Mouse (Mus musculus) hindbrain, postnatal 0 days (tissue): ENCODE measurements around the gene Gna15. TPM values are rescaled to one million over a fixed set of nuclear protein-coding genes. Genes with fewer than 3 reads are reported as not detected.

Source experiments
- ATAC-seq: fragments of 200-750 bp; cut with Nextera tagmentation; 2 replicates; pipeline ENCODE4 v1.8.0; 2017; ENCODE audit warnings: mild to moderate bottlenecking, moderate TSS enrichment, moderate library complexity
- DNase-seq: peaks from one replicate; pipeline ENCODE4 v3.0.0-alpha.2; 2015; ENCODE audit warnings: low spot score
- H3K27ac ChIP-seq: fragments of 300-500 bp; sonication (generic); 2 replicates; pipeline ENCODE4 v1.5.1; 2014; ENCODE audit warnings: mild to moderate bottlenecking
- H3K27me3 ChIP-seq: fragments of 300-500 bp; sonication (generic); 2 replicates; pipeline ENCODE4 v1.6.1; 2014; ENCODE audit warnings: low read length, mixed read lengths; ENCODE audit not compliant: insufficient read depth
- H3K36me3 ChIP-seq: fragments of 300-500 bp; sonication (generic); 2 replicates; pipeline ENCODE4 v1.6.1; 2014; ENCODE audit warnings: low read length, mixed read lengths; ENCODE audit not compliant: insufficient read depth
- H3K4me1 ChIP-seq: fragments of 300-500 bp; sonication (generic); 2 replicates; pipeline ENCODE4 v1.6.1; 2014; ENCODE audit warnings: antibody characterized with exemption, low read length, mixed read lengths; ENCODE audit not compliant: insufficient read depth
- H3K4me2 ChIP-seq: fragments of 300-500 bp; sonication (generic); 2 replicates; pipeline ENCODE4 v1.6.1; 2014; ENCODE audit warnings: low read depth, mild to moderate bottlenecking, low read length, moderate library complexity, mixed read lengths
- H3K4me3 ChIP-seq: fragments of 300-500 bp; sonication (generic); 2 replicates; pipeline ENCODE4 v1.5.1; 2014; ENCODE audit warnings: low read length
- H3K9ac ChIP-seq: fragments of 300-500 bp; sonication (generic); replicated peaks from 2 replicates; pipeline ENCODE4 v1.6.1; 2014; ENCODE audit warnings: mild to moderate bottlenecking, low read length, moderate library complexity, mixed read lengths
- H3K9me3 ChIP-seq: fragments of 300-500 bp; sonication (generic); 2 replicates; pipeline ENCODE4 v1.6.1; 2016; ENCODE audit warnings: low read length, mixed read lengths
- CTCF ChIP-seq: IDR thresholded peaks from 2 replicates; pipeline ENCODE4 v1.5.1; 2016; ENCODE audit warnings: antibody characterized with exemption, control low read depth, low read depth
- WGBS: fragments of 180-500 bp; shearing (Covaris S2); extraction: QIAGEN DNeasy Blood & Tissue Kit; methylation state at CpG from one replicate; pipeline ENCODE4 v1.1.7; 2014; 5-methylcytosine and 5-hydroxymethylcytosine counted together
- polyA plus RNA-seq: library from polyadenylated mRNA; unstranded; fragments of >200 nt; fragmentation: Nextera tagmentation; extraction: Ambion mirVana; gene quantifications from 2 replicates; pipeline ENCODE4 v1.2.1, GENCODE M21; 2015
- total RNA-seq: library from RNA; depleted of rRNA; stranded (reverse); fragments of >200 nt; gene quantifications from 2 replicates; pipeline ENCODE4 v1.2.3, GENCODE M21; 2014

Gna15 gene
- total and polyA plus RNA-seq, 2 experiments from 2014 or later = 1.2 to 2.5 TPM

- Histone ChIP-seq H3K4me1 (peaks cover 15% of the 10 kb centered on the region), H3K4me3 (peak within 1 kb of the TSS; percentile 69), H3K9me3 (no peaks in the 10 kb centered on the region), H3K4me2 (peak within 1 kb of the TSS; percentile 77), H3K9ac (peak within 1 kb of the TSS; percentile 80), H3K36me3 (peaks cover 14% of the 10 kb centered on the region), H3K27ac (peak within 1 kb of the TSS; percentile 77), H3K27me3 (no peaks in the 10 kb centered on the region)
- peak; percentile 97 for ATAC-seq
- DNase-seq = peak; percentile 99
- no peak for TF ChIP-seq CTCF
- WGBS = under 1% methylated on average over 45 of the region's 45 CpGs
These were observed 27.6 kb downstream of the Gna15 start, which contains the start of gene Ncln for GRCm38 (mm10) chr10:81496264-81496901. Gene Ncln (minus strand): TSS chr10:81496392.

- WGBS = 2% methylated on average over 41 of the region's 41 CpGs
- TF ChIP-seq CTCF = 0 out of 2 replicates have a peak, but pooled peaks have one; percentile 1
- Histone ChIP-seq H3K36me3 (peaks cover 21% of the 10 kb centered on the region), H3K4me3 (peak overlapping the region; percentile 69), H3K9ac (peak overlapping the region; percentile 80), H3K27ac (peak overlapping the region; percentile 77), H3K9me3 (no peaks in the 10 kb centered on the region), H3K4me2 (peak overlapping the region; percentile 77), H3K4me1 (peaks cover 15% of the 10 kb centered on the region), H3K27me3 (no peaks in the 10 kb centered on the region)
- DNase-seq = no peak
- ATAC-seq = peak; percentile 36
These were observed 28.3 kb downstream of the Gna15 start for GRCm38 (mm10) chr10:81495616-81496263.

GRCm38 (mm10) chr10:81495151-81495550 lies 28.9 kb downstream of the Gna15 start:
- Histone ChIP-seq H3K4me2 (peak overlapping the region; percentile 77), H3K9me3 (no peaks in the 10 kb centered on the region), H3K36me3 (peaks cover 27% of the 10 kb centered on the region), H3K27ac (no peak overlapping the region), H3K4me3 (peak overlapping the region; percentile 69), H3K4me1 (peaks cover 15% of the 10 kb centered on the region), H3K27me3 (no peaks in the 10 kb centered on the region), H3K9ac (peak overlapping the region; percentile 80)
- ATAC-seq (no peak), DNase-seq (no peak)
- WGBS = 81% methylated on average over 6 of the region's 6 CpGs
- TF ChIP-seq CTCF = no peak

GRCm38 (mm10) chr10:81494260-81495041 lies 29.6 kb downstream of the Gna15 start:
- Histone ChIP-seq H3K4me3 (peak overlapping the region; percentile 69; the same call in 1 of the 2 replicates), H3K4me2 (peak overlapping the region; percentile 77), H3K9me3 (no peaks in the 10 kb centered on the region), H3K36me3 (peaks cover 34% of the 10 kb centered on the region), H3K27me3 (no peaks in the 10 kb centered on the region), H3K9ac (peak overlapping the region; percentile 80; the same call in 1 of the 2 replicates), H3K27ac (no peak overlapping the region), H3K4me1 (peaks cover 15% of the 10 kb centered on the region)
- ATAC-seq = no peak
- DNase-seq = no peak
- TF ChIP-seq CTCF = no peak
- 92% methylated on average over 11 of the region's 11 CpGs for WGBS

- 81% methylated on average over 8 of the region's 8 CpGs for WGBS
- no peak overlapping the region for H3K27ac ChIP-seq
These were observed 30.3 kb downstream of the Gna15 start for GRCm38 (mm10) chr10:81493601-81494220.

GRCm38 (mm10) chr10:81492606-81493240 lies 31.3 kb downstream of the Gna15 start:
- Histone ChIP-seq H3K9me3 (no peaks in the 10 kb centered on the region), H3K4me1 (peaks cover 15% of the 10 kb centered on the region), H3K4me3 (no peak overlapping the region), H3K27ac (no peak overlapping the region), H3K9ac (no peak overlapping the region), H3K4me2 (no peak overlapping the region), H3K27me3 (no peaks in the 10 kb centered on the region), H3K36me3 (peaks cover 49% of the 10 kb centered on the region)
- ATAC-seq (no peak), DNase-seq (no peak)
- 87% methylated on average over 11 of the region's 11 CpGs for WGBS
- no peak for TF ChIP-seq CTCF

More at GRCm38 (mm10) chr10:81493601-81494220, 30.3 kb downstream of the Gna15 start:
- Histone ChIP-seq H3K4me2 (no peak overlapping the region), H3K9ac (0 out of 2 replicates have a peak overlapping the region, but pooled peaks have one; percentile 13), H3K36me3 (peaks cover 39% of the 10 kb centered on the region), H3K4me3 (no peak overlapping the region), H3K27me3 (no peaks in the 10 kb centered on the region), H3K9me3 (no peaks in the 10 kb centered on the region), H3K4me1 (peaks cover 15% of the 10 kb centered on the region)
- ATAC-seq = no peak
- TF ChIP-seq CTCF = peak; percentile 43; the same call in 1 of the 2 replicates
- DNase-seq = no peak
